Mouse (Mus musculus): ENCODE data around the gene Tenm2.

DNA sequence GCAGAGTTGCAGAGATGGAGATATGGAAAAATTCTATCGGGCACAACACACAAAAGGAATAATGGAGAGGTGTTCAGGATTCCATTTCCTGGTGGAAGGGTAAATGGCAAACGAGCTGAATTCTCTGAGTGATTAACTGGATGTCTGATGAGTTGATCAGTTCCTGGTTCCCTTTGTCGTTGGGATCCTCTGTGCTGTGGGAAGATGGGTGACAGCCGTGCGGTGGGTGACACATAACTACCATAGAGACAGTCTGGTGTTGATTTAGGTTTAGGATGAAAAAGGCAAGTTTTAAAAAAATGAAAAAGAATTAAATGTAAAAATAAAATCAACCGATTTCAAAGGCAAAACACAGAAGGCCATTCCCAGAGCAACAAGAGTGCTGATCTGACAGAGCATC is 316.5 kb downstream of the Tenm2 start:
- TF ChIP-seq CTCF (conservative IDR thresholded peaks at IDR 0.05; ENCODE audit: insufficient read depth, insufficient read length, low read depth, low read length) (no peak), POLR2A (IDR thresholded peaks at IDR 0.05; ENCODE audit: low read depth, low read length) (no peak)

All from kidney, adult 2 months (tissue).